Mouse (Mus musculus) liver, embryonic 11.5 days (tissue): ENCODE results near the gene Zic3. TPM values are rescaled to one million over a fixed set of nuclear protein-coding genes. Genes with fewer than 3 reads are reported as not detected.

Experiments
- ATAC-seq: fragments of 200-750 bp; cut with Nextera tagmentation; replicated peaks from 2 replicates; pipeline ENCODE4 v1.8.0; 2017; ENCODE audit warnings: moderate number of reproducible peaks, mild to moderate bottlenecking, moderate TSS enrichment, moderate library complexity; ENCODE audit not compliant: low FRiP score
- DNase-seq: peaks from one replicate; pipeline ENCODE4 v3.0.0-alpha.2; 2017; ENCODE audit warnings: low spot score
- H3K27ac ChIP-seq: fragments of 300-500 bp; sonication (generic); 2 replicates; pipeline ENCODE4 v1.5.1; 2014; ENCODE audit warnings: mild to moderate bottlenecking, low read depth, low read length, control low read depth
- H3K27me3 ChIP-seq: fragments of 300-500 bp; sonication (generic); replicated peaks from 2 replicates; pipeline ENCODE4 v1.6.1; 2014; ENCODE audit warnings: low read length, mixed read lengths; ENCODE audit not compliant: control insufficient read depth, insufficient read depth
- H3K36me3 ChIP-seq: fragments of 300-500 bp; sonication (generic); 2 replicates; pipeline ENCODE4 v1.6.1; 2014; ENCODE audit warnings: mild to moderate bottlenecking, low read length, moderate library complexity, mixed read lengths; ENCODE audit not compliant: control insufficient read depth, insufficient read depth
- H3K4me1 ChIP-seq: fragments of 300-500 bp; sonication (generic); replicated peaks from 2 replicates; pipeline ENCODE4 v1.6.1; 2014; ENCODE audit warnings: low read length, mixed read lengths; ENCODE audit not compliant: control insufficient read depth, insufficient read depth
- H3K4me2 ChIP-seq: fragments of 300-500 bp; sonication (generic); 2 replicates; pipeline ENCODE4 v1.6.1; 2014; ENCODE audit warnings: mild to moderate bottlenecking, control low read depth, moderate library complexity
- H3K4me3 ChIP-seq: fragments of 300-500 bp; sonication (generic); 2 replicates; pipeline ENCODE4 v1.5.1; 2014; ENCODE audit warnings: low read depth, low read length, control low read depth
- H3K9ac ChIP-seq: fragments of 300-500 bp; sonication (generic); 2 replicates; pipeline ENCODE4 v1.6.1; 2014; ENCODE audit warnings: low read depth, low read length, control low read depth
- H3K9me3 ChIP-seq: fragments of 300-500 bp; sonication (generic); 2 replicates; pipeline ENCODE4 v1.6.1; 2016; ENCODE audit warnings: low read length, inconsistent platforms, mixed read lengths; ENCODE audit not compliant: control insufficient read depth
- WGBS: fragments of 180-500 bp; shearing (Covaris S2); extraction: QIAGEN DNeasy Blood & Tissue Kit; methylation state at CpG from one replicate; pipeline ENCODE4 v1.1.7; 2014; 5-methylcytosine and 5-hydroxymethylcytosine counted together
- polyA plus RNA-seq: library from polyadenylated mRNA; unstranded; fragments of >200 nt; fragmentation: Nextera tagmentation; extraction: Ambion mirVana; gene quantifications from 2 replicates; pipeline ENCODE4 v1.2.1, GENCODE M21; 2014

The Zic3 gene
- polyA plus RNA-seq, 1 experiment from 2014 or later, result 0.05 TPM

- Histone ChIP-seq H3K27me3 (peaks cover 87% of the 10 kb centered on the region), H3K9me3 (no peaks in the 10 kb centered on the region), H3K27ac (no peak overlapping the region), H3K4me3 (no peak overlapping the region), H3K4me1 (no peaks in the 10 kb centered on the region), H3K36me3 (no peaks in the 10 kb centered on the region), H3K4me2 (no peak overlapping the region), H3K9ac (no peak overlapping the region)
- WGBS, result 16% methylated on average over 29 of the region's 33 CpGs
- ATAC-seq (no peak), DNase-seq (no peak)
Observed at GRCm38 (mm10) chrX:58019257-58019953, 3.1 kb upstream of the Zic3 start.

DNA sequence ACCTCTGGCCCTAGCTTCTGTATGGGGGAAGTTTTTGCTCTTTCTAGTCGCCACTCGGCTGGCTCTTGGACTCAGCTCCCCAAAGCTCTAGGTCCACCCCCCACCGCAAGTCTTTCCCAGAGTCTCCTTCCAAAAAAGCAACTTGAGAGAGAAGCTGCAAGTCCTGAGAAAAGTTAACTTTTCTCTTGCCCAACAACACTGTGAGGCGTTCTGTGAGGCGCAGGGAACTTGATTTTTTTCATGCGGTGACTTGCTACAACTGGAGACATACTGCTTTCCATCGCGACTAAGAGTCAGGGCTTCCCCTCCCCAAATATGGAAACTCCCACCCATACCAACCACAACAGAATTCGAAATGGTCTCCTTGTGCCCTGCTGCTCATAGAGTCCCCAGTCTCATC is 5.1 kb downstream of the Zic3 start:
- H3K27ac ChIP-seq, result no peak overlapping the region
- no peak overlapping the region for H3K9ac ChIP-seq
- H3K4me1 ChIP-seq, result no peaks in the 10 kb centered on the region
- no peak overlapping the region for H3K4me3 ChIP-seq
- H3K27me3 ChIP-seq, result peaks cover 86% of the 10 kb centered on the region
- ATAC-seq, result no peak
- no peak for DNase-seq
- H3K9me3 ChIP-seq, result no peaks in the 10 kb centered on the region
- H3K4me2 ChIP-seq, result no peak overlapping the region
- 13% methylated on average over 9 of the region's 9 CpGs for WGBS
- H3K36me3 ChIP-seq, result no peaks in the 10 kb centered on the region

DNA sequence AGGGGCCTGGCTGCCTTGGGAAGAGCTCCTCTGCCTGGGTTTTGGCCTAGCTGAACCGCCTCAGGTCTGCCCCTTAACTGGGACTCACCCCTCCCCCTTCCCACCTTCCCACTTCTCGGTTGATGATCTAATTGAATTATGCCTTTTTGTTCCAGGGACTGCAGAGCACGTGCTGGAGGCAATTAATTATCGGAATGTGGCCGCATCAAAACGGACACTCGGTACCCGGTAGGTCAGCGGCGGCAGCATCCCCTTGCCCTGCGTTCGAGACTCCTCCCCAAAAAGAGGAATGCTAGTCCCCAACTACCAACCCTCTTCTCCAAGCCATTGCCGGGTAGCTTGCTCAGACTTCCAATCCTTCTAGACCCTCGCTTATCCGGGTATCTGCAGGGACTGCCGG is 5.6 kb downstream of the Zic3 start:
- Histone ChIP-seq H3K27ac (no peak overlapping the region), H3K27me3 (peaks cover 87% of the 10 kb centered on the region), H3K4me3 (no peak overlapping the region), H3K4me1 (no peaks in the 10 kb centered on the region), H3K9ac (no peak overlapping the region), H3K9me3 (no peaks in the 10 kb centered on the region), H3K36me3 (no peaks in the 10 kb centered on the region), H3K4me2 (no peak overlapping the region)
- WGBS, result 11% methylated on average over 16 of the region's 16 CpGs
- no peak for ATAC-seq
- DNase-seq, result no peak

DNA sequence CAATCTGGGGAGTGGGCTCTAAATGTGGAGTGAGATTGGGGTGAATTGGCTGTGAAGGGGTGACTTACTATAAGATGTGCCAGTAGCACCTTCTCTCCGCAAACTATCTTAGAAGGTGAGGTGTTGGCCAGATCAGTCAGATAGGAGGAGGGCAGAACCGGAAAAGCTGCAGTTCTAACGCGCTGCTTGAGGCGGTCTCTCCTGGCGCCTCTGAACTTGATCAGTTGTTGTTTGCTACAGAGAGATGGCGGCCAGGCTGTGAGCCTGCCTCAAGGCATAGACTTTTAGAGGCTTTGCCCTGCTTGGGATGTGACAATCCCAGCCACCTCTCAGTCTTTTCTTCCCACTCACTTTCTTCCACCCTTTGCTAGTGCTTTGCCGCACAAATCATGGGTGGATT is 6.4 kb downstream of the Zic3 start:
- no peak for DNase-seq
- no peak for ATAC-seq
- Histone ChIP-seq H3K36me3 (no peaks in the 10 kb centered on the region), H3K4me1 (no peaks in the 10 kb centered on the region), H3K4me2 (no peak overlapping the region), H3K27me3 (peaks cover 89% of the 10 kb centered on the region), H3K4me3 (no peak overlapping the region), H3K9me3 (no peaks in the 10 kb centered on the region), H3K27ac (no peak overlapping the region), H3K9ac (no peak overlapping the region)
- WGBS, result 18% methylated on average over 8 of the region's 8 CpGs

- DNase-seq (no peak), ATAC-seq (peak; percentile 62)
- Histone ChIP-seq H3K9ac (no peak overlapping the region), H3K4me1 (no peaks in the 10 kb centered on the region), H3K9me3 (no peaks in the 10 kb centered on the region), H3K4me2 (peak overlapping the region; percentile 51), H3K36me3 (no peaks in the 10 kb centered on the region), H3K27me3 (peaks cover 91% of the 10 kb centered on the region), H3K27ac (no peak overlapping the region), H3K4me3 (peak overlapping the region; percentile 32)
- WGBS, result 12% methylated on average over 46 of the region's 48 CpGs
Observed at GRCm38 (mm10) chrX:58030100-58030834, 7.8 kb downstream of the Zic3 start.

DNA sequence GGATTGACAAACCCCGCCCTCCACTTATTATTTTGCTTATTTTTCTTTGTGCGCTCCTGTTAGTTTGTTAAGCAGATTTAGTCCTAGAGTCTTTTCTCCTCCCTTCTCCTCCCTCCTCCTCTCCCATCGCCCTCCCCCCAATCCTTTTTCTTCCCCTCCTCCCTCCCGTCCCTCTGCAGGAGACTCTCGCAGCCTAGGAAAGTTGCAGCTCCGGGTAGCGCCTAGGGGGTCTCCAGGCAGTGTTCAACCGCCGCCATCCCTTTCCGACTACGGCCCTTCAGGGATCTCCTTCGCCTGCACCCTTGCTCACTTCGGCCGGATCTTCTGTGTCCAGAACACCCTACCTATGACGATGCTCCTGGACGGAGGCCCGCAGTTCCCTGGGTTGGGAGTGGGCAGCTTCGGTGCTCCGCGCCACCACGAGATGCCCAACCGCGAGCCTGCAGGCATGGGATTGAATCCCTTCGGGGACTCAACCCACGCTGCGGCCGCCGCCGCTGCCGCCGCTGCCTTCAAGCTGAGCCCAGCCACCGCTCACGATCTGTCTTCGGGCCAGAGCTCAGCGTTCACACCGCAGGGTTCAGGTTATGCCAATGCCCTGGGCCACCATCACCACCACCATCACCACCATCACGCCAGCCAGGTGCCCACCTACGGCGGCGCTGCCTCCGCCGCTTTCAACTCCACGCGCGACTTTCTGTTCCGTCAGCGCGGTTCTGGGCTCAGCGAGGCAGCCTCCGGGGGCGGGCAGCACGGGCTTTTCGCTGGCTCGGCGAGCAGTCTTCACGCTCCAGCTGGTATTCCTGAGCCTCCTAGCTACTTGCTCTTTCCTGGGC is 8.6 kb downstream of the Zic3 start:
- ATAC-seq (no peak), DNase-seq (peak; percentile 31)
- WGBS, result 14% methylated on average over 55 of the region's 56 CpGs
- Histone ChIP-seq H3K9ac (no peak overlapping the region), H3K4me2 (peak overlapping the region; percentile 51), H3K36me3 (no peaks in the 10 kb centered on the region), H3K4me1 (no peaks in the 10 kb centered on the region), H3K27me3 (peaks cover 86% of the 10 kb centered on the region), H3K4me3 (peak overlapping the region; percentile 32), H3K27ac (no peak overlapping the region), H3K9me3 (no peaks in the 10 kb centered on the region)

GRCm38 (mm10) chrX:58031671-58032605 is 9.4 kb downstream of the Zic3 start:
- Histone ChIP-seq H3K4me1 (no peaks in the 10 kb centered on the region), H3K9me3 (no peaks in the 10 kb centered on the region), H3K4me3 (0 out of 2 replicates have a peak overlapping the region, but pooled peaks have one; percentile 15), H3K9ac (no peak overlapping the region), H3K36me3 (no peaks in the 10 kb centered on the region), H3K27ac (no peak overlapping the region), H3K4me2 (peak overlapping the region; percentile 51), H3K27me3 (peaks cover 84% of the 10 kb centered on the region)
- 13% methylated on average over 56 of the region's 56 CpGs for WGBS
- ATAC-seq (no peak), DNase-seq (peak; percentile 31)

- 11% methylated on average over 7 of the region's 7 CpGs for WGBS
Observed at GRCm38 (mm10) chrX:58032622-58033021, 10.1 kb downstream of the Zic3 start.

More at GRCm38 (mm10) chrX:58032622-58033021, 10.1 kb downstream of the Zic3 start:
- peaks cover 80% of the 10 kb centered on the region for H3K27me3 ChIP-seq
- no peaks in the 10 kb centered on the region for H3K4me1 ChIP-seq
- no peaks in the 10 kb centered on the region for H3K36me3 ChIP-seq
- DNase-seq (no peak), ATAC-seq (no peak)
- no peaks in the 10 kb centered on the region for H3K9me3 ChIP-seq
- H3K27ac ChIP-seq, result no peak overlapping the region
- no peak overlapping the region for H3K4me3 ChIP-seq
- no peak overlapping the region for H3K9ac ChIP-seq
- no peak overlapping the region for H3K4me2 ChIP-seq
